Comparison of ENCODE assay signal across 8 mouse cellular contexts in genomic region chr2:78021905-78022304, GRCm38 (mm10).
DNase-seq lines count a peak whose midpoint lies in the region; ATAC-seq and TF ChIP-seq lines count a peak whose summit lies in the region.

No protein-coding gene starts in this region.

- no peaks in the 10 kb centered on the region for H3K9me3 ChIP-seq in forebrain, embryonic 13.5 days (replicated peaks)
- no peaks in the 10 kb centered on the region for H3K9me3 ChIP-seq in heart, embryonic 12.5 days (replicated peaks)

- H3K4me2 ChIP-seq in forebrain, embryonic 13.5 days, result no peak overlapping the region
- H3K4me2 ChIP-seq in heart, embryonic 12.5 days, result no peak overlapping the region

- DNase-seq in layer of hippocampus, adult 2 months (ENCODE audit: low spot score in 2 of 2), result no peak
- no peak for DNase-seq in layer of hippocampus, postnatal 25 days (ENCODE audit: extremely low spot score in 1 of 2, low spot score in 1 of 2)
- peak; percentile 87 for DNase-seq in brain, adult 2 months (ENCODE audit: low read depth, low spot score)
- DNase-seq in neural tube, embryonic 10.5 days (ENCODE audit: extremely low spot score, low spot score), result peak; percentile 26
- no peak for DNase-seq in layer of hippocampus, adult 9-11 months
- DNase-seq in kidney, postnatal 14 days, result no peak

- no peak overlapping the region for H3K27ac ChIP-seq in layer of hippocampus, adult 2 months
- no peak overlapping the region for H3K27ac ChIP-seq in forebrain, embryonic 13.5 days
- no peak overlapping the region for H3K27ac ChIP-seq in heart, embryonic 12.5 days (ENCODE audit: poor library complexity, severe bottlenecking)

- peak; percentile 82 for TF ChIP-seq CTCF in layer of hippocampus, adult 2 months (conservative IDR thresholded peaks at IDR 0.05)

- H3K27me3 ChIP-seq in forebrain, embryonic 13.5 days, result no peaks in the 10 kb centered on the region
- no peaks in the 10 kb centered on the region for H3K27me3 ChIP-seq in heart, embryonic 12.5 days (replicated peaks)

- H3K4me1 ChIP-seq in forebrain, embryonic 13.5 days, result no peaks in the 10 kb centered on the region
- H3K4me1 ChIP-seq in heart, embryonic 12.5 days (replicated peaks), result no peaks in the 10 kb centered on the region

- ATAC-seq in forebrain, embryonic 13.5 days, result peak; percentile 66; the same call in 1 of the 2 replicates
- ATAC-seq in heart, embryonic 12.5 days (ENCODE audit: insufficient number of reproducible peaks, low FRiP score), result no peak

- no peak overlapping the region for H3K9ac ChIP-seq in forebrain, embryonic 13.5 days
- H3K9ac ChIP-seq in heart, embryonic 12.5 days, result no peak overlapping the region

- H3K4me3 ChIP-seq in layer of hippocampus, adult 2 months, result no peak overlapping the region
- no peak overlapping the region for H3K4me3 ChIP-seq in forebrain, embryonic 13.5 days
- no peak overlapping the region for H3K4me3 ChIP-seq in heart, embryonic 12.5 days

- 31% methylated on average over 5 of the region's 5 CpGs for WGBS in forebrain, embryonic 13.5 days
- WGBS in heart, embryonic 12.5 days, result 32% methylated on average over 5 of the region's 5 CpGs

- no peaks in the 10 kb centered on the region for H3K36me3 ChIP-seq in forebrain, embryonic 13.5 days (ENCODE audit: poor library complexity, severe bottlenecking)
- no peaks in the 10 kb centered on the region for H3K36me3 ChIP-seq in heart, embryonic 12.5 days

Comparison
In these comparisons a context has a peak if more than half of its experiments do, and no peak if none do; other contexts are left out.
1. DNase-seq: peak in brain, adult 2 months (single experiment) and neural tube, embryonic 10.5 days (single experiment); none in layer of hippocampus, adult 2 months (0 of 2), layer of hippocampus, postnatal 25 days (0 of 2), layer of hippocampus, adult 9-11 months (single experiment) and kidney, postnatal 14 days (single experiment).